ENCODE assay signal across 31 mouse cellular contexts in the genomic region with DNA sequence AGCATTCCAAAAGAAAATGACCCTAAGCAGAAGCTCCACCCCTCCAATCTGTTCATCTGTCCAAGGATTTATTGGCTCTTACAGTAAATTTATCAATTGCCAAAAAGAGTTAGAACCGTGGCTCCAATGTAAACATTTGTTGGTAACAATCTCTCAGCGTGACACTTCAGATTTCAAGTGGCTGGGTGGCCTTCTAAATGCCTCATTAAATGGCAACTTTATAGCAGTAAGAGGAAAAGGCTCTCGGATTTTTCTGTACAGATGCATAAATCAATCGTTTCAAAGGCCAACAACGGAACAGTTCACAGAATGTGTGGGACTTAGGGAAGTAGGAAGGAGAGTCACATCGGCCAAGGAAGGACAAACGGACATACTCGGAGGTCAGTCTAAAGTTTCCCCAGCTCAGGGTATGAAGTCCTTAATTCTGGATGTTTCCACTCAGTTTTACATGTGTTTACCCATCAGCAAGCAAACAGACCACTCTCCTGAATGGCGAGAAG.
A peak's percentile ranks its signal among the peaks of the same experiment; 100 is the strongest.
DNase-seq lines count a peak whose midpoint lies in the region; ATAC-seq lines count a peak whose summit lies in the region.
"Had no signal": no experiment of that assay in that cellular context is flagged by ENCODE, and none has a peak within 500 bp of the region (broad histone marks: within the 10 kb centered on the region; RNA-seq: fewer than 3 reads in every experiment).

No protein-coding gene starts in this region.

- 26% methylated on average over 9 of the region's 9 CpGs for WGBS in limb, embryonic 11.5 days

- no peak for ATAC-seq in limb, embryonic 11.5 days (ENCODE audit: insufficient number of reproducible peaks, low FRiP score, low TSS enrichment, low read depth)
- ATAC-seq: hindbrain, postnatal 0 days; intestine, postnatal 0 days; liver, postnatal 0 days; midbrain, embryonic 16.5 days; Patski had no signal

- peak overlapping the region; percentile 37 for H3K27ac ChIP-seq in limb, embryonic 11.5 days (replicated peaks; ENCODE audit: low read depth, low read length)
- H3K27ac ChIP-seq: forebrain, embryonic 12.5 days; hindbrain, postnatal 0 days; macrophage; neural tube, embryonic 13.5 days had no signal

- H3K9me3 ChIP-seq in limb, embryonic 11.5 days (ENCODE audit: control insufficient read depth, low read length): no peaks in the 10 kb centered on the region; the same call in 1 of the 2 replicates
- H3K9me3 ChIP-seq: embryonic facial prominence, embryonic 13.5 days; forebrain, embryonic 12.5 days; G1E; midbrain, embryonic 10.5 days; neural tube, embryonic 13.5 days had no signal

- DNase-seq in kidney, adult 9 months: peak; percentile 11
- DNase-seq in kidney, postnatal 25 days: no peak
- peak; percentile 7 to 33 for DNase-seq in kidney, postnatal 4 days
- DNase-seq in kidney, adult 11 months: no peak
- peak; percentile 57 for DNase-seq in forelimb bud, embryonic 11.5 days (ENCODE audit: low read depth, low spot score)
- DNase-seq in limb, embryonic 11.5 days (ENCODE audit: low spot score): peak; percentile 40
- no peak for DNase-seq in cerebellum, adult 18-20 months
- DNase-seq: adrenal gland, postnatal 36 days; B cell, adult 2 months; cerebellum, adult 9-11 months; liver, postnatal 0 days; retina, postnatal 1 day; right cerebral cortex, postnatal 25 days; spleen, adult 18-20 months; thymus, adult 18-20 months; thymus, postnatal 4 days had no signal

- no peak overlapping the region for H3K9ac ChIP-seq in limb, embryonic 11.5 days (ENCODE audit: low read length)
- H3K9ac ChIP-seq: embryonic facial prominence, embryonic 13.5 days; forebrain, embryonic 12.5 days; liver, postnatal 0 days; neural tube, embryonic 13.5 days had no signal

- no peaks in the 10 kb centered on the region for H3K27me3 ChIP-seq in limb, embryonic 11.5 days (ENCODE audit: control insufficient read depth, insufficient read depth, low read length)
- H3K27me3 ChIP-seq: CH12.LX; embryonic facial prominence, embryonic 13.5 days; forebrain, embryonic 12.5 days; neural tube, embryonic 13.5 days; Patski had no signal

- H3K4me3 ChIP-seq in limb, embryonic 11.5 days (ENCODE audit: low read depth, low read length): no peak overlapping the region
- H3K4me3 ChIP-seq: embryonic facial prominence, embryonic 13.5 days; erythroblast, embryonic 14.5 days; forebrain, embryonic 12.5 days; midbrain, embryonic 10.5 days; myocyte; neural tube, embryonic 13.5 days had no signal

- no peaks in the 10 kb centered on the region for H3K36me3 ChIP-seq in limb, embryonic 11.5 days (ENCODE audit: control insufficient read depth, insufficient read depth, low read length)
- H3K36me3 ChIP-seq: embryonic facial prominence, embryonic 13.5 days; forebrain, embryonic 12.5 days; G1E; midbrain, embryonic 10.5 days; neural tube, embryonic 13.5 days had no signal

- H3K4me2 ChIP-seq in limb, embryonic 11.5 days (ENCODE audit: low read depth, severe bottlenecking): no peak overlapping the region
- H3K4me2 ChIP-seq: embryonic facial prominence, embryonic 13.5 days; forebrain, embryonic 12.5 days; heart, embryonic 11.5 days; liver, embryonic 11.5 days; neural tube, embryonic 13.5 days had no signal

- peaks cover 41% of the 10 kb centered on the region for H3K4me1 ChIP-seq in limb, embryonic 11.5 days (ENCODE audit: control insufficient read depth, insufficient read depth, low read length)

Comparison
In these comparisons a context has a peak if more than half of its experiments do, and no peak if none do; other contexts are left out.
1. DNase-seq: peak in kidney, adult 9 months (single experiment), kidney, postnatal 4 days (2 of 2), forelimb bud, embryonic 11.5 days (single experiment) and limb, embryonic 11.5 days (single experiment); none in kidney, postnatal 25 days (0 of 2), kidney, adult 11 months (single experiment) and cerebellum, adult 18-20 months (0 of 2).